Mouse (Mus musculus) lung, embryonic 16.5 days (tissue): ENCODE measurements around the gene Mroh9. TPM values are rescaled to one million over a fixed set of nuclear protein-coding genes. Genes with fewer than 3 reads are reported as not detected.

Experiments
- ATAC-seq: fragments of 200-750 bp; cut with Nextera tagmentation; 2 replicates; pipeline ENCODE4 v1.8.0; 2017; ENCODE audit warnings: low read depth, mild to moderate bottlenecking, moderate library complexity
- H3K27ac ChIP-seq: fragments of 300-500 bp; sonication (generic); 2 replicates; pipeline ENCODE4 v1.5.1; 2014; ENCODE audit warnings: mild to moderate bottlenecking, control low read depth, low read length
- H3K27me3 ChIP-seq: fragments of 300-500 bp; sonication (generic); 2 replicates; pipeline ENCODE4 v1.6.1; 2014; ENCODE audit warnings: low read depth, low read length, mixed read lengths; ENCODE audit not compliant: control insufficient read depth, insufficient read depth
- H3K36me3 ChIP-seq: fragments of 300-500 bp; sonication (generic); 2 replicates; pipeline ENCODE4 v1.6.1; 2014; ENCODE audit warnings: low read length; ENCODE audit not compliant: control insufficient read depth, insufficient read depth
- H3K4me1 ChIP-seq: fragments of 300-500 bp; sonication (generic); replicated peaks from 2 replicates; pipeline ENCODE4 v1.6.1; 2014; ENCODE audit warnings: low read length, mixed read lengths; ENCODE audit not compliant: control insufficient read depth, insufficient read depth
- H3K4me2 ChIP-seq: fragments of 300-500 bp; sonication (generic); 2 replicates; pipeline ENCODE4 v1.6.1; 2014; ENCODE audit warnings: low read depth, low read length, control low read depth
- H3K4me3 ChIP-seq: fragments of 300-500 bp; sonication (generic); 2 replicates; pipeline ENCODE4 v1.5.1; 2014; ENCODE audit warnings: mild to moderate bottlenecking, low read length, control low read depth
- H3K9ac ChIP-seq: fragments of 300-500 bp; sonication (generic); 2 replicates; pipeline ENCODE4 v1.6.1; 2014; ENCODE audit warnings: low read length, control low read depth
- H3K9me3 ChIP-seq: fragments of 300-500 bp; sonication (generic); 2 replicates; pipeline ENCODE4 v1.6.1; 2016; ENCODE audit warnings: low read length; ENCODE audit not compliant: control insufficient read depth
- whole genome bisulfite sequencing: fragments of 180-500 bp; shearing (Covaris S2); extraction: QIAGEN DNeasy Blood & Tissue Kit; methylation state at CpG from one replicate; pipeline ENCODE4 v1.1.7; 2014; 5-methylcytosine and 5-hydroxymethylcytosine counted together
- polyA plus RNA-seq: library from polyadenylated mRNA; unstranded; fragments of >200 nt; fragmentation: Nextera tagmentation; extraction: Ambion mirVana; gene quantifications from 2 replicates; pipeline ENCODE4 v1.2.1, GENCODE M21; 2015

Gene Mroh9
- polyA plus RNA-seq, 1 experiment from 2014 or later = not detected

DNA sequence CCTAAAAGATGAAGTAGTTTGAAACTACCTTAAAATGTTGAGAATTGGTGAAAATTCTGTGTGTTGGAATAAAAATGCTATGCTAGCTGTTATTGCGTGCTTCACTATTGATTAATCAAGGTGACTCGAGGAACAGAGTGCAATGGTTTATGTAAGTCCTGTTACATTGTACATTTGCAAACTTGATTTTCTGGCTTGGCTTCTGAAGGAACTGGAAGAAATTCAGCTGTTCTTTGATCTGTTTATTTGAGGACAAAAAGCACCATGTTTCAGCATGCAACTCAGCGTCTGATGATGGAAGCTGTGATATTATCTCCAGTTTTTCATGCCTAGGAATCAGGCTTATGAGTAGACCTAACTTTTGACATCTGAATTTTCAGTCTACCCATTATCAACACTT lies 97.9 kb downstream of the Mroh9 start:
- 58% methylated on average over 3 of the region's 3 CpGs for WGBS
- H3K36me3 ChIP-seq = no peaks in the 10 kb centered on the region
- no peaks in the 10 kb centered on the region for H3K27me3 ChIP-seq
- no peak for ATAC-seq
- no peak overlapping the region for H3K4me2 ChIP-seq
- no peak overlapping the region for H3K4me3 ChIP-seq
- no peak overlapping the region for H3K27ac ChIP-seq
- no peaks in the 10 kb centered on the region for H3K4me1 ChIP-seq
- no peak overlapping the region for H3K9ac ChIP-seq
- H3K9me3 ChIP-seq = no peaks in the 10 kb centered on the region

GRCm38 (mm10) chr1:162986777-162987176 lies 98.7 kb downstream of the Mroh9 start:
- H3K9me3 ChIP-seq = no peaks in the 10 kb centered on the region
- no peaks in the 10 kb centered on the region for H3K36me3 ChIP-seq
- H3K4me2 ChIP-seq = no peak overlapping the region
- H3K27ac ChIP-seq = no peak overlapping the region
- H3K4me1 ChIP-seq = no peaks in the 10 kb centered on the region
- no peak overlapping the region for H3K9ac ChIP-seq
- 60% methylated on average over 1 of the region's 1 CpGs for WGBS
- no peaks in the 10 kb centered on the region for H3K27me3 ChIP-seq
- H3K4me3 ChIP-seq = no peak overlapping the region
- ATAC-seq = no peak

GRCm38 (mm10) chr1:162986121-162986748 lies 99.2 kb downstream of the Mroh9 start:
- 85% methylated on average over 2 of the region's 2 CpGs for WGBS
- H3K4me3 ChIP-seq = no peak overlapping the region

GRCm38 (mm10) chr1:162984428-162984827 lies 101.0 kb downstream of the Mroh9 start, which contains the start of gene Fmo3:
TSS of gene Fmo3 (minus strand) at chr1:162984528.
- H3K4me3 ChIP-seq = no peak within 1 kb of the TSS
- H3K9ac ChIP-seq = no peak within 1 kb of the TSS
- H3K36me3 ChIP-seq = no peaks in the 10 kb centered on the region
- H3K4me2 ChIP-seq = no peak within 1 kb of the TSS
- no peak for ATAC-seq
- H3K27ac ChIP-seq = no peak within 1 kb of the TSS
- H3K27me3 ChIP-seq = no peaks in the 10 kb centered on the region
- H3K4me1 ChIP-seq = no peaks in the 10 kb centered on the region
- H3K9me3 ChIP-seq = no peaks in the 10 kb centered on the region
- WGBS = 63% methylated on average over 1 of the region's 1 CpGs

More at GRCm38 (mm10) chr1:162986121-162986748, 99.2 kb downstream of the Mroh9 start:
- ATAC-seq = no peak
- Histone ChIP-seq H3K36me3 (no peaks in the 10 kb centered on the region), H3K27me3 (no peaks in the 10 kb centered on the region), H3K9ac (no peak overlapping the region), H3K27ac (no peak overlapping the region), H3K4me1 (no peaks in the 10 kb centered on the region), H3K4me2 (no peak overlapping the region), H3K9me3 (no peaks in the 10 kb centered on the region)

Other genes starting within 250 kb of the Mroh9 start
- gene Fmo1, start 219.1 kb downstream of the Mroh9 start, polyA plus RNA-seq = 29.2 and 41.0 TPM in 2 replicates
- 48.3 and 70.3 TPM in 2 replicates for gene Fmo2, start 186.9 kb downstream of the Mroh9 start, polyA plus RNA-seq
- gene Fmo6, start 148.2 kb downstream of the Mroh9 start, polyA plus RNA-seq = not detected in 2 replicates
- not detected in 2 replicates for gene Fmo3, start 101.1 kb downstream of the Mroh9 start, polyA plus RNA-seq
- gene Prrx1, start 228.0 kb upstream of the Mroh9 start, polyA plus RNA-seq = 10.0 and 10.9 TPM in 2 replicates